Mouse (Mus musculus) liver, postnatal 0 days (tissue): ENCODE measurements around the gene Neurl4. TPM values are rescaled to one million over a fixed set of nuclear protein-coding genes. Genes with fewer than 3 reads are reported as not detected.

Experiments used
- ATAC-seq: fragments of 200-750 bp; cut with Nextera tagmentation; 2 replicates; pipeline ENCODE4 v1.8.0; 2017; ENCODE audit warnings: mild to moderate bottlenecking, moderate library complexity
- DNase-seq: peaks from one replicate; pipeline ENCODE4 v3.0.0-alpha.2; 2016
- H3K27ac ChIP-seq: fragments of 300-500 bp; sonication (generic); 2 replicates; pipeline ENCODE4 v1.5.1; 2014; ENCODE audit warnings: antibody characterized with exemption, moderate library complexity, mild to moderate bottlenecking, low read depth
- H3K27me3 ChIP-seq: fragments of 300-500 bp; sonication (generic); 2 replicates; pipeline ENCODE4 v1.6.1; 2014; ENCODE audit warnings: low read length, control low read depth, mixed read lengths; ENCODE audit not compliant: insufficient read depth
- H3K36me3 ChIP-seq: fragments of 300-500 bp; sonication (generic); replicated peaks from 2 replicates; pipeline ENCODE4 v1.6.1; 2014; ENCODE audit warnings: mild to moderate bottlenecking, control low read depth, low read length, moderate library complexity, mixed read lengths; ENCODE audit not compliant: insufficient read depth
- H3K4me1 ChIP-seq: fragments of 300-500 bp; sonication (generic); 2 replicates; pipeline ENCODE4 v1.6.1; 2014; ENCODE audit warnings: antibody characterized with exemption, mild to moderate bottlenecking, control low read depth; ENCODE audit not compliant: insufficient read depth
- H3K4me2 ChIP-seq: fragments of 300-500 bp; sonication (generic); 2 replicates; pipeline ENCODE4 v1.6.1; 2014; ENCODE audit warnings: low read depth, mild to moderate bottlenecking, low read length, moderate library complexity, mixed read lengths
- H3K4me3 ChIP-seq: fragments of 300-500 bp; sonication (generic); 2 replicates; pipeline ENCODE4 v1.5.1; 2014; ENCODE audit warnings: low read depth, low read length
- H3K9ac ChIP-seq: fragments of 300-500 bp; sonication (generic); replicated peaks from 2 replicates; pipeline ENCODE4 v1.6.1; 2014; ENCODE audit warnings: mild to moderate bottlenecking, moderate library complexity
- H3K9me3 ChIP-seq: fragments of 300-500 bp; sonication (generic); 2 replicates; pipeline ENCODE4 v1.6.1; 2016; ENCODE audit warnings: mild to moderate bottlenecking, control low read depth, low read length, mixed read lengths
- CTCF ChIP-seq: sonication (generic); IDR thresholded peaks from 2 replicates; pipeline ENCODE4 v1.5.1; 2016; ENCODE audit warnings: antibody characterized with exemption, low read depth
- EP300 ChIP-seq: IDR thresholded peaks from 2 replicates; pipeline ENCODE4 v1.6.1; 2016; ENCODE audit warnings: antibody characterized with exemption, low read depth, mild to moderate bottlenecking
- WGBS: fragments of 180-500 bp; shearing (Covaris S2); extraction: QIAGEN DNeasy Blood & Tissue Kit; methylation state at CpG from one replicate; pipeline ENCODE4 v1.1.7; 2014; ENCODE audit not compliant: insufficient replicate concordance; 5-methylcytosine and 5-hydroxymethylcytosine counted together
- polyA plus RNA-seq: library from polyadenylated mRNA; unstranded; fragments of >200 nt; fragmentation: Nextera tagmentation; extraction: Ambion mirVana; gene quantifications from 2 replicates; pipeline ENCODE4 v1.2.1, GENCODE M21; 2015

The Neurl4 gene
- polyA plus RNA-seq, 1 experiment from 2014 or later = 1.4 TPM

DNA sequence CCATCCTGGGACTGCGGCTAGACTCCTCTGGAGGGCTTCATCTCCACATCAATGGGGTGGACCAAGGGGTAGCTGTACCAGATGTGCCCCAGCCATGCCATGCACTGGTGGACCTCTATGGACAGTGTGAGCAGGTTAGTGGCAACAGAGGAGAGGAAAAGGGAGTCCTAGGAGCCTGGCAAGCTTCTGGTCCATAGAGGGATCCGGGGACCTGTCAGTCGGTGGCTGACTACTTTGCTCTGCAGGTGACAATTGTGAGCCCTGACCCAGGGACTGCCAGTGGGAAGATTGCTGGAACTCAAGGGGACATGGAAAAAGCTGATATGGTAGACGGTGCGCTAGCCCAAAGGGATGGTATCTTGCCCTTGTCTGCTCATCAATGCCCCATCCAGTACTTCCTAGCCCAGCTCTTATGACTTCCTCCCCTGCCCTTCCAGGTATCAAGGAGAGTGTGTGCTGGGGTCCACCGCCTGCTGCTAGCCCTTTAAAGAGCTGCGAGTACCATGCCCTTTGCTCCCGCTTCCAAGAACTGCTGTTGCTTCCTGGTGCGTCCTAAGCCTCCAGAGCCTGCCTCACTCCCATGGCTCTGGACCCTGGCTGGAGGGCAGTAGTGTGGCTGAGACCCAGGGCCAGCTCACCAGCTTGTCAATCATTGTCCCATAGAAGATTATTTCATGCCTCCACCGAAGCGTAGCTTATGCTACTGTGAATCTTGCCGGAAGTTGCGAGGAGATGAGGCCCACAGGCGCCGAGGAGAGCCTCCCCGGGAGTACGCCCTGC is 10.1 kb downstream of the Neurl4 start:
- 88% methylated on average over 17 of the region's 17 CpGs for WGBS
- H3K9ac ChIP-seq = no peak overlapping the region
- no peak overlapping the region for H3K27ac ChIP-seq
- H3K4me1 ChIP-seq = peaks cover 22% of the 10 kb centered on the region
- H3K36me3 ChIP-seq = peaks cover 76% of the 10 kb centered on the region
- no peak for TF ChIP-seq CTCF
- TF ChIP-seq EP300 = no peak
- no peaks in the 10 kb centered on the region for H3K9me3 ChIP-seq
- no peaks in the 10 kb centered on the region for H3K27me3 ChIP-seq
- H3K4me2 ChIP-seq = no peak overlapping the region
- H3K4me3 ChIP-seq = no peak overlapping the region
- DNase-seq = no peak
- no peak for ATAC-seq

DNA sequence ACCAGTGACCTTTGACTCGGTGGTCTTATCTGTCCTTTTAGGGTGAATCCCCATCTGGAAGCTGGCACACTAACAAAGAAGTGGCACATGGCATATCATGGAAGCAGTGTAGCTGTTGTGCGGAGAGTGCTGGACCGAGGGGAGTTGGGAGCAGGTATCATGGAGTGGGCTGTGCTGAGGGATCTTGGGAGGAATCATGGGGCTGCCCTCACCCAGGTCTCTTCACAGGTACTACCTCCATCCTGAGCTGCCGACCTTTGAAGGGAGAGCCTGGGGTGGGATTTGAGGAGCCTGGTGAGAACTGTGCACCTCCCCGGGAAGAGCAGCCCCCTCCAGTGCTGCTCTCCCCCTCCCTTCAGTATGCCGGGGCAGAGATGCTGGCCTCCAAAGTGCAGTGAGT is 10.8 kb downstream of the Neurl4 start:
- Histone ChIP-seq H3K4me2 (no peak overlapping the region), H3K4me1 (peaks cover 30% of the 10 kb centered on the region), H3K4me3 (no peak overlapping the region), H3K27ac (no peak overlapping the region), H3K9ac (no peak overlapping the region), H3K9me3 (no peaks in the 10 kb centered on the region), H3K27me3 (no peaks in the 10 kb centered on the region), H3K36me3 (peaks cover 76% of the 10 kb centered on the region)
- DNase-seq = no peak
- 93% methylated on average over 6 of the region's 6 CpGs for WGBS
- no peak for ATAC-seq
- no peak for TF ChIP-seq EP300
- TF ChIP-seq CTCF = no peak

DNA sequence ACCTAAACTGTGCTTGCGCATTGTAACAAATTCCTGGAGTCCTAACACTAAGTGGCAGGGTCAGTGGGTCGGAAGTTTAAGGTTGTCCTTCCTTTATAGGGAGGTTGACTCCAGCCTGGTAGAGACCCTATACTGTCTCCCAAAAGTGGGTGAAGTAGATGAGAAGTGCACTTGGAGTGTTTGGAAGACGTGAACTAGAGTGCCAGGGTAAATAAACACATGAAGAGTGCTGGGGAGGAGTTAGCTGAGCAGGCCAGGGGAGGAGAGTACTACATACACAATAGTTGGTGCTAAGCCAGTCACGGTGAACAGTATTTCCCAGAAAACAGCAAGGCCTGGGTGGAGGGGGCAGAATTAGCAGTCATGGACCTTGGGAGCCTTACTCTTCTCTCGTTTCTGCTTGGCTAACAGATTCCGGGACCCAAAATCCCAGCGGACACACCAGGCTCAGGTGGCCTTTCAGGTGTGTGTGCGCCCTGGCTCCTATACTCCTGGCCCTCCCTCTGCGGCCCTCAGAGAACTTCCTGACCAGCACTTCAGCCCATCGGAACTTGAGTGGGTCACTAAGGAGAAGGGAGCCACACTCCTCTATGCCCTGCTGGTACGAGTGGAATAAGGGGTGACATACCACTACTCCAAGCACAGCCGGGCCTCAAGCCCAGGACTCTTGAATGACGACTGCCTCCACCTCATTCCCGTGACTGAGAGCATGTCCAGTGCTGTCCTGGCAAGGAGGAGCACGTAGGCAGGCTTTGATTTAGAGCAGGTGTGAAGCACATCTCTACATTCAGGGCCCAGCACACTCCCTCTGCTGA is 12.1 kb downstream of the Neurl4 start:
- TF ChIP-seq CTCF = no peak
- TF ChIP-seq EP300 = no peak
- Histone ChIP-seq H3K27ac (peak overlapping the region; percentile 90; the same call in 1 of the 2 replicates), H3K4me3 (peak overlapping the region; percentile 97), H3K4me1 (peaks cover 39% of the 10 kb centered on the region), H3K36me3 (peaks cover 76% of the 10 kb centered on the region), H3K9ac (peak overlapping the region; percentile 93), H3K27me3 (no peaks in the 10 kb centered on the region), H3K4me2 (peak overlapping the region; percentile 99), H3K9me3 (no peaks in the 10 kb centered on the region)
- DNase-seq = peak; percentile 14
- ATAC-seq = no peak
- 78% methylated on average over 15 of the region's 15 CpGs for WGBS

DNA sequence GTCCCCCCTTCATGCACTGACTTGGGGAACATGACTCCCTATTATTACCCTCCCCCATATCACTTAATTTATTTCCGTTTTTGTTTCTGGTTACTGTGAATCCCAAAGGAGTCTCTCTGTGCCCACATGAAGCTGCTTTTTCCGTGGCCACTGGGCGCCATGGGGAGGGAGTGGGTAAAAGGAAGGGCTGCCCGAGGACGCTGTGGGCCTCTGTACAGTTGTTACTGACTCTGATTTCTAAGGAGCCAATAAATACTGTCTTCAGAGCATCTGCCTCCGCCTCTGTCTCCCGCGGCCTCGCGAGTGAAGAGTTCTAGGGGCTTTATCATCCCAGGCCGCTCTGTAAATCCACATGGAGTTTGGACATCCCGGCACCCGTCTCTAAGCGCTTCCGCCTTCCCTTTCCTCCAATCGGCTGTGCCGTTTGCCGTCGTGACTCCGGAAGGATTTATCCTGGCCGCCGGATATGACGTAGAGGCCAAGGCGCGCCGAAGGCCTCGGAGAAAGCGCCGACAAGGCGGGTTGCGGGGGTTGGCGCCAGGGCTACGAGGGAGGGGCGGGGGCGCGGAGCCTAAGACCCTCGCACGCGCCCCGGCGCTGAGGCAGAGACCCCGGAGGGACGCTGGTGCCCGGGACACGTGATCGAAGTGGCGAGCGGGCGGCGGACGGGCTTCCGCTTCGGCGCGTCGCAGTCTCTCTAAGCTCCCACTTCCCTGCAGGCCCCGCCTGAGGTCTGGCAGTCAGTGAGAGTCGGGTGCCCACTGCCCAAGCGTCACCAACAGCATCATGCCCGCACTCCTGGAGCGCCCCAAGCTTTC is 12.9 kb downstream of the Neurl4 start, which contains the start of gene Gps2:
Gene Gps2 (plus strand): TSS at position 335 of the 818 bp plus-strand sequence.
- Histone ChIP-seq H3K9me3 (no peaks in the 10 kb centered on the region), H3K4me3 (peak within 1 kb of the TSS; percentile 97), H3K4me2 (peak within 1 kb of the TSS; percentile 99), H3K27ac (peak within 1 kb of the TSS; percentile 90), H3K36me3 (peaks cover 76% of the 10 kb centered on the region), H3K4me1 (peaks cover 45% of the 10 kb centered on the region), H3K27me3 (no peaks in the 10 kb centered on the region), H3K9ac (peak within 1 kb of the TSS; percentile 93)
- ATAC-seq = peak; percentile 87
- TF ChIP-seq EP300 (peak; percentile 64; the same call in 1 of the 2 replicates), CTCF (no peak)
- under 1% methylated on average over 57 of the region's 61 CpGs for WGBS
- peak; percentile 93 for DNase-seq

DNA sequence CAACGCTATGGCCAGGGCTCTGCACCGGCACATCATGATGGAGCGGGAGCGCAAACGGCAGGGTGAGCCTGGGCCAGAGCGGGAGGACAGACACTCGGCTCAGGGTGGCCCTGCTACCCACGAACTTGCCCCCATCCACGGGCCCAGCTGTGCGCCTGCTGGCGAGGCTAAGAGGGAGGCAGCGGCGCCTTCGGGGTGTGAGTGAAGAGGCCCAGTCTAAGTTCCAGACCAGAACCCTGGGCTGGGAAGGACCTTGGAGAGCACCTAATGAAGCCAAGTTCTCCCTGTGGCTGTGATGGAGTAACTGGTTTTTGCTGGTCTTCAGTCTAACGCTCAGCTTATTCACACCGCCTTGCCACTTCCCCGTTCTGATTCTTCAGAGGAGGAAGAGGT is 13.5 kb downstream of the Neurl4 start:
- Histone ChIP-seq H3K27me3 (no peaks in the 10 kb centered on the region), H3K36me3 (peaks cover 72% of the 10 kb centered on the region), H3K4me3 (peak overlapping the region; percentile 97), H3K4me2 (peak overlapping the region; percentile 99), H3K9ac (peak overlapping the region; percentile 93), H3K4me1 (peaks cover 51% of the 10 kb centered on the region), H3K9me3 (no peaks in the 10 kb centered on the region), H3K27ac (peak overlapping the region; percentile 90)
- no peak; the same call in 1 of the 2 replicates for ATAC-seq
- DNase-seq = peak; percentile 55
- no peak for TF ChIP-seq CTCF
- TF ChIP-seq EP300 = no peak
- under 1% methylated on average over 17 of the region's 17 CpGs for WGBS
